Mouse (Mus musculus) heart, adult 2 months (tissue): ENCODE results near the gene Camsap2.

Experiments
- CTCF ChIP-seq: fragments of 200-600 bp; IDR thresholded peaks from 2 replicates; pipeline ENCODE4 v1.8.1; 2022; ENCODE audit warnings: antibody characterized with exemption, mild to moderate bottlenecking, moderate library complexity
- EP300 ChIP-seq: fragments of 200-500 bp; IDR thresholded peaks from 2 replicates; pipeline ENCODE4 v1.6.1; 2011; ENCODE audit warnings: low read depth, low read length, control low read depth; ENCODE audit not compliant: insufficient read depth

DNA sequence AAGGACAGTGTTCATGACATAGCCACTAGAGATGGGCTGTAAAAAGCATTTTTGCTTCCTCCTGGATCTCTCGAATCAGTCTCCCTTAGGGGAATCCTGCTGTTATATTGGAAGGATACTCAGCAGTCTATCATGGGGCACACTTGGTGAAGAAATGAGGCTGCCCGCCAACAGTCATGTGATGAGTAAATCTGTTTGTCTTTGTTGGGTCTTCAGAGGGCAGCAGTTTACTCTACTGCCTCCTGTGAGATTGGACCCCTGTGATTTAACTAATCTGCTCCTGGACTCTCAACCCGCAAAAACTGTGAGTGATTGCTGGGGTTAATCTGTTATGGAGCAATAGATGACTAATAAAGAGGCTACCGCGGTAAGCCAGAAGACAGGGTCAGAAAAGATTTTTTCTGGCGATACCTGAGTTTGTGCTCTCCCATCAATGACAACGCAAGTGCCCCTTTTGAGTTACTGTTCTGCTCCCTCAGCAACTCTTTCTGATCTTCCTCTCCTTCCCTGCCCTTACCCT, 13.0 kb upstream of the Camsap2 start:
- no peak for TF ChIP-seq CTCF
- TF ChIP-seq EP300: no peak
